Mouse (Mus musculus) layer of hippocampus, adult 18-20 months (tissue): ENCODE results near the gene Tnn. TPM values are rescaled to one million over a fixed set of nuclear protein-coding genes. Genes with fewer than 3 reads are reported as not detected.

Experiments used
- DNase-seq, 2 experiments: peaks; one replicate each; pipeline ENCODE4 v3.0.0; 2022; ENCODE audit warnings: low spot score in 2 of 2
- total RNA-seq, 2 experiments: library from RNA; stranded (reverse); gene quantifications; 2 replicates each; pipeline ENCODE4 v1.2.3; 2021

Gene Tnn
- total RNA-seq, 2 experiments from 2014 or later, result 0.08 TPM; not detected in 1

- DNase-seq, result no peak
These were observed 70.7 kb downstream of the Tnn start for GRCm38 (mm10) chr1:160082647-160083046.

DNA sequence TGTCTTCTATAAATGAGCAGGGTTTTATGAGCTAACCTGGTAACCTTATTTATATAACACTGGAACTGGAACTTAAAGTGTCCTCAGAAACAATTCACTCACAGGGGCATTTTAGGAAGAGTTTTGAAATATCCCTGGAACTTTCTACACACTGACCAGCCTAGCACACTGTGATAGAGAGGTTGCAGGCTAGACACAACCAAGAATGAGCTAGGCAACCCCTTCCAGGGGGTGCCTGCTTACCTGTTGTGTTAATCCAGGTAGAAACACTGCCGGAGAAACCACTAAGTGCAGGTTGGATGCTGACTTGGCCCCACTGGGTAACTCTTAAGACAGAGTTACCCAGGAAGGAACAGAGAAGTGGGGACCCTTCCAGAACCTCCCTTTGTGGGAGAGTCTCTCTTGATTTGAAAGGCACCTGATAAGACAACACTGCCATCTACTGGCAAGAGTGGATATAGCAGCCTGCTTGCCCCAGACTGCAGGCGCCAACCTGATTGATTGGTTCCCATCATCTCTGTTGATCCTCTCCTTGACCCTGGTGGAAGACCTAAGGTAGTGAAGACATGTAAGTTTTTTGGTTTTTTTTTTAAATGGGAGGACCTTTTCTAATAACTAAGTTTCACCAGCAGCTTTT, 72.5 kb downstream of the Tnn start:
- peak; percentile 73 to 94 for DNase-seq

- peak in 1 of 2 experiments; percentile 14 for DNase-seq
These were observed 74.3 kb downstream of the Tnn start for GRCm38 (mm10) chr1:160078882-160079661.

GRCm38 (mm10) chr1:160064547-160065144, 88.7 kb downstream of the Tnn start:
- DNase-seq, result no peak

DNA sequence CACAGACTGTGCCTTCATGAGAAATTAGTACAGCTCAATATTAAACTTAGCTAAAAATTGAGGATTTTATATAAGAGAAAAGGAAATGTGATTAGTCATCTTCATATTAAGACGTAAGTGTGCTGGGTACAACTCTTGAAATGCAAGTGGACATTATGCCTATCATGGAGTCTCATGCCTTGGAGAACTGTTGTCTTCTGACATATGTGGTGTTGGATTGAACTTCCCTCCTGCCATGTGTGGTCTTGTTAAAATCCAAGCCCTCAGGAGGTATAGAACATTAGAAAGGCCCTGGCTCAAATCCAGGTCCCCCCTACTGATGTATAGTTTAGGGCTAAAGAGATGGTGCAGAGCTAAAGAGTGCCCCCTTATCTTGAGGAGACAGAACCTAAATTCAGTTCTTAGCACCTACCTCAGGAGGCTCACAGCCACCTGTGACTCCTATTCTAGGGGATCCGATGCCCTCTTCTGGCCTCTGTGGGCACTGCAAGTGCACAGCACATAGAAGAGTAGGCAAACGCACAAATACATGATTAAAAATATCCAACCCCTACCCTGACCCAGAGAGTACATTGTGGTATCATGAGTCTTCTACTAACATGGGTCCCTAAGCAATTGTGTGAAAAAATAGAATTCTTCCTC, 91.5 kb downstream of the Tnn start:
- DNase-seq, result no peak

DNA sequence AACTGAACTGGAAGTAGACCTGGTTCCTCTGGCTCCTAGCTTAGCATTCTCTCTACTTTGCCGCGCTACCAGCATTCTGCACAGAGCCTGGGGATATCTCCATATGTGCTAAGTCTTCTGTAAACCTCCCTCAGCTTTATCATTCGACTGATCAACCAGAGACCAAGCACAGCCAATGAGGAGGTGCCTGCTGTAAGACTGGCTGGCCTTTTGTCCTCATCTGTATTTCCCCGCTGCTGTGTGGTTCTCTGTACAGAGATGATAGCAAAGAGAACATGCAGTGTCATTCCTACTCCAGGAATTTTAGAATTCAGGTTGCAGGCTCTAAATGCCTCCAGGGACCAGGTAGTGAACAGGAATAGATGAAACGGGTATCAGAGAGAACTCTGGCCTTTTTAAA, 92.1 kb downstream of the Tnn start:
- no peak for DNase-seq

DNA sequence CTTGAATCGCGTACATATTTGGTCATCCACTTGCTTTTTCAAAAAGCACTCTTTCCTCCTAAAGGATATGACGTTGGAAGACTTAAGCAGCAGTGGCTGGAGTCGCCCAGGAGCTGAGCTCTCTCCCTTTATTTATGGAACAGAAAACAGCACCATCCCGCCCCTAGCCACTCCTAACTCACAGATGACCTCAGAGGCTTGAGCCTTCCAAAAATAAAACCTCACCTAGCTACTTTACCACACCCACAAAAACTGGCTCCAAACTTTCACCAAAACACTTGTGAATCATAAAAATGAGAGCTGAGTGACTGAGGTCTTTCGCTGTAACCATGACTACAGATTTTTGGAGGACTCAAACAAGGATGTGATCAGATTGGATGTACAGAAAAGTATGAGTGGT, 92.8 kb downstream of the Tnn start:
- no peak for DNase-seq

DNA sequence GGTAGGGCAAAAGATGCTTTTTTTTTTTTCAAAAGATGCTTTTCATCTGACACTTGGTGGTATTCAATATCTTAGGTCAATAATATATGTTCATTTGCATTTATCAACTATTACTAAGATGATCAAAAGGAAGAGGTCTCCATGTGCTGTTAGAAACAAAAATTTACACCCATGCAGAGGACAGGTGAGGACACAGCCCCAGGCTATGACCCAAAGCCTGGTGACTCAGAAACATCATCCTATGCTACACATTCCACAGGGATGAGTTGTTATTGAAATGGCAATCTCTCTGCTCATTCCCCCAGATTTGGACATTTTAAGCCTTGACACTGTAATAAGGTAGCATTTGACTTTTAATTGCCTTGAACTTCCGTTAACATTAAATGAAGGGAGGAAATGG, 93.5 kb downstream of the Tnn start:
- no peak for DNase-seq

GRCm38 (mm10) chr1:160057657-160058056, 95.7 kb downstream of the Tnn start:
- DNase-seq, result no peak

DNA sequence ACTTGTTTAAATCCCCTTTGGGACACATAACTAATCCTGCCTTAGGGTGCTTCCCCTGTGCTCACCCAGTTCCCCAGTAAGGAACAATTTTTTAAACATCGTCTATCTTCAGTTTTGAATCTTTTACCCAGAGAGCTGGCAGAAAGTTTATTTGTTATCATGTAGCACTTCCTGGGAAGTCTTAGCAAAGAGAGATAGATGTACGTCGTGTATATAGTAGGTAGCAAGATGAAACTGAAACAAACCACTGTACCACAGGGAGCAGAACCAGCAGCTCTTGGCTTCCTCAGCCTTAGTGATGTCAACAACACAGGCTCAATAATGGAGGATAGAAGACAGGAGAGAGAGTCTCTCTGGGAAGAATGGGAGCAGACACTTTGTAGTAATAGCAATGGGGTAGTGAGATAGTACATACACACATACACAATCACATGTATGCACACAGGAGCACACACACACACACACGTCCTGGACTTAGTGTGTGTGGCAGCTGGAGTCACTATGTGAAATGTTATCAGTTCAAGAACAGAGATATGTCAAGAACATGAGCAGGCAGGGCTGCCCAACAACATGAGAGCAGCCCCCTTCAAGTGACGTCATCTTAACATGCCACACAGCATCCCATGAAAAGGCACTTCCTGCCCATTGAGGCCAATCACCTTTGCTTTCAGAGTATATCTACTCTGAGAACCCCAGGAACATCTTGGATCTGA, 98.9 kb downstream of the Tnn start:
- DNase-seq, result no peak

DNA sequence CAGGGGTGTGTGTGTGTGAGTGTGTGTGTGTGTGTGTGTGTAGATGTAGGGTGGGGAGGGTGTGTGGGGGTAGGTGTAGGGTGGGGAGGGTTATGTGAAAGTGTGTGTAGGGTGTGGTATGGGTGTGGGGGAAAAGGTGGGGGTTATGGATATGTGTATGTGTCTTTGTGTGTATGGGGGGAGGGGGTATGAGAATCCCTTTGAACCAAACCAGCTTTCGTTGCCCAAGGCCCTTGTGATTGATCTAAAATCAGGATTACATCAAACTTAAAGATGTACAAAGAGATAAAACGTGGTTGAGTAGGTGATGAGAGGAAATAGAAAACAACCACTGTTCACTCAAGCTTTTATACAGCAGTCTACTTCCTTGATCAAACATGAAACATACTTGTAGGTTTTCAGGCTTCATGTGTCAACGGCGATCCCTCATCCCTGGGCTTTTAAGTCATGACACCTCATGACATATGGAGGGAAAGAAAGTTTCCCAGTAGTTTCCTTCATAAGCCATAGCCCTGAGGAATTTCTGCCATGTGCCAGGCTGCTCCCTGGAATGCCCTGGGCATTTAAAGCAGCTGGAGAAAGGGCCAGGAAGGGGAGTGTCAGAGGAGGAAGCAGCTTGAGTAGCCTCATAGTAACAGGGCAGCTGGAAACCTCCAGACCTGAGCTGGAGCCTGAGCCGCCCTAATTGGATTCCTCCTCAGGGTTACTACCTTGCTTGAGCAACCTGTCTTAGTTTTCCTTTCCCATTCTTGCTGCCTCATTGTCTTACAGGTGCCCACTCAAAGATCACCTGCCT, 99.7 kb downstream of the Tnn start:
- DNase-seq, result no peak

DNA sequence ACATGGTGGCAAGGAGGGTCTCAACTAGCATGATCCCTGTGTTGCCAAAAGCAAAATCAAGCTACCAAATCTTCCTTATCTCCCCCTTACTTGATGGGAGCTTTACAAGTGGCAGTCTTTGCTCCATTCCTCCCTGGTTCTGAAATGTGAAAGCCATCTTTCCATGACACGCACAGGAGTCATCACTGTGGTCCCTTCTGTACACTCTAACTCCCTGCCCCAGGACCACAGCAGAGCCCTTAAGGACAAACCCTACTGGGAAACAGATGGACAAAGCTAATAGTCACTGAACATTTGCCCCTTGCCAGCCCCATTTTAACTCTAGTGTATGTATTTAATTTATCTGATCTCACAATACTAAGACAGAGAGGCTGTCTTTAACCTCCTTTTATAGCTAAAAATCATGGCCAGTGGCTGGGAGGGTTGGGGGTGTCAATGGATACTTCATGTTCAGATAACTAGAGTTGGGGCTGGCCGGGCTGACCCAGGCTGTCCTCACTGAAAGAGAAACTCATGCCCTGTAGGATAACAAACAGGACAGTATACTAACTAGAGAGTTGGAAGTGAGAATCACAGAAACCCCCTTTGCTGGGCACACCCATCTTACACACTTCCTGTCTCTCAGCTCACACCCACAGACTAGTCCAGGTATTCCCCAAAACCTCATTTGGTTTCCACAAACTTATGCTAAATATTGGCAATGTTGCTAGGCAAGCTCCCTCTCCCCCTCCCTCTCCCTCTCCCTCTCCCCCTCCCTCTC, 100.6 kb downstream of the Tnn start:
- DNase-seq, result no peak

DNA sequence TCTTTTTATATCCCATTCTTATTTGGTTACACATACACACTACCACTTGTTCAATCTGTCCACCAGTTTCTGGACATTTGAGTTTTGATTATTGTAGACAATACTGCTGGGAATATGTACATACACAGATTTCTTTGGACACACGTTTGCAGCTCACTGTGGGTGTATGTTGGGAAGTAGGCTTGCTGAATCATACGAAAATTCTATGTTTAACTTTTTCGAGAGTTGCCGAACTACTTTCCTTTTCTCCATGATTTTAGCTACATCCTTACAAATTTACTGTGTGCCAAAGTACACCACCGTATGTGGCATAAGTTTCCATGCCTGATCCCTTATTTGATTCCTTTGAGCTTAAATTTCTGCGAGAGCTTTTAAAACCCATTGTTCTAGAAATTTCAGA, 102.5 kb downstream of the Tnn start:
- DNase-seq, result no peak

GRCm38 (mm10) chr1:160049131-160049880, 104.1 kb downstream of the Tnn start:
- no peak for DNase-seq

- no peak for DNase-seq
These were observed 105.9 kb downstream of the Tnn start for GRCm38 (mm10) chr1:160047481-160047931.

DNA sequence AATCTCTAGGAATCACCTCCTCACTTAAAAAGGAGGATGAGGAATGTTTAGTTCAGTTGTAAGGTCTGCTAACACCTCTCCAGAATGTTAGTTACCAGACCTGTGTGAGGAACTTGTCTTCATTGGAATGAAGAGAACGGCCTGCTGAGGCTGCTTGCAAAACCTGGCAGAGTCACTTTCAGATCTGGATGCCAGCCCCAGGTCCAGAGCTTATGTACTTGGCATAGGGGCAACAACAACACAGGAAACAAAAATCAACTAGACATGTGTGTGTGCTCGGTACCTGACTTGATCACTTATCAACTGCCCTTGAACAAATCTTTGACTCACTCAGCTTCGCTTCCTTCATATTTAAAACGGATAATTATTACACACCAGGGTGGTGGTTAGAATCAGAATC, 106.6 kb downstream of the Tnn start:
- no peak for DNase-seq

DNA sequence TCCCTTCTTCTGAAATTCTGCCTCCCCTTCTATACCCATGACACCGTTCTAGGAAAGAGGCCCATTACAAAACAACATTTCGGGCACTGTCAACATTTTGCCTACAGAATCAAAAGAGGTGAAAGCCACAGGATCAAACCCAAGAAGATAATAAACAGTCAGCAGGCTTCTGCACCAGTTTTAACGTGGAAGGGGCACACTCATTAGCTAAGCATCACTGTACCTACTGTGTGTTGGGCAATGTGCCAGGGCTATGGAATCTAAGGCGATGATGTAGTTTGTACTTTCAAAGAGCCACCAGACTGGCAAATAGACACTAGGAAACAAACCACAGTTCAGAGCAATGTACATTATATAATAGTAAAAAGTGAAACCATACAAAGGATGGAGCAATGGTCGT, 107.4 kb downstream of the Tnn start:
- no peak for DNase-seq

DNA sequence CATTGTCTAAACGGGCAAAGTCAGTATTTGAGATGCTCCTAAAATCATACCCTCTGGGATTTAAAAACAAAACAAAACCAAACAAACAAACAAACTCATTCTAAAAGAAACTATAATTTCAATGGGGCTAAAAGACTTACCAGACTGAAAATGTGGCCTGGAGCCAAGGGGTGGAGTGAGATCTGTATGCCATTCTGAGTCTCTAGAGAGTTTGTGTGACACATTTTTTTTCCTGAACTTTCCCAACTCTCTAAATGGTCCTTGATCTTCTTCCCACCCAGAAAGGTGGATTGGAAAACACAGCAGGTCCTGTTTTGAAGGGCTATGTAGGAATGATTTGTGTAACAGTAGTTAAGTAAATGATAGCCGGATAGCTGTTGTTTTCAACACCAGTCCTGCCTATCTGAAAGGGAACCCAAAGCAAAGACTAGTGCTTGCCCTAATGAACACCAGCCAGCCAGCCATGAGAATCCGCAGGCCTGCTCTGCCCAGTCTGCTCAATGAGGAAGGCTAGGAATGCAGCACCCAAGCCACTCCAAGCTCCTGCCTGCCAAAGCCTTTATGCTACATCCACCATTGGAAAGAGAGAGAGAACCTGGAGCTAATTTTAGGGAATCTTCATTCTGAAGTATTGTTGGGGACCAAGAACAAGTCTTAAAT, 108.2 kb downstream of the Tnn start:
- DNase-seq, result no peak
